Mouse (Mus musculus) cortical plate, adult 2 months (tissue): ENCODE results near the gene Dusp16. TPM values are rescaled to one million over a fixed set of nuclear protein-coding genes. Genes with fewer than 3 reads are reported as not detected.
"Not testable (repeated sequence)": the region's sequence is repeated elsewhere in the genome, so short reads cannot be mapped to it uniquely, and the experiment has no call there.

Experiments
- H3K27ac ChIP-seq: fragments of 200-500 bp; 2 replicates; pipeline ENCODE4 v1.5.1; 2012; ENCODE audit warnings: low read length, control low read depth, inconsistent platforms; ENCODE audit not compliant: insufficient read depth
- H3K4me1 ChIP-seq: fragments of 200-500 bp; 2 replicates; pipeline ENCODE4 v1.6.1; 2011; ENCODE audit warnings: low read length; ENCODE audit not compliant: control insufficient read depth, insufficient read depth
- H3K4me3 ChIP-seq: fragments of 200-500 bp; 2 replicates; pipeline ENCODE4 v1.5.1; 2011; ENCODE audit warnings: mild to moderate bottlenecking, low read length, control low read depth; ENCODE audit not compliant: insufficient read depth
- CTCF ChIP-seq: fragments of 200-500 bp; IDR thresholded peaks from 2 replicates; pipeline ENCODE4 v1.5.1; 2011; ENCODE audit warnings: mild to moderate bottlenecking, control low read depth, low read length; ENCODE audit not compliant: insufficient read depth; ENCODE audit errors: extremely low read depth
- POLR2A ChIP-seq: fragments of 200-500 bp; IDR thresholded peaks from 2 replicates; pipeline ENCODE4 v1.6.1; 2011; ENCODE audit warnings: mild to moderate bottlenecking, low read length, control low read depth; ENCODE audit not compliant: insufficient read depth; ENCODE audit errors: extremely low read depth
- polyA plus RNA-seq: library from polyadenylated mRNA; depleted of rRNA; stranded (reverse); fragments of >200 nt; gene quantifications from 2 replicates; pipeline ENCODE4 v1.2.3, GENCODE M21; 2012

Dusp16 gene
- polyA plus RNA-seq, 1 experiment, result 9.1 TPM

GRCm38 (mm10) chr6:134694498-134694897, 97.9 kb downstream of the Dusp16 start:
- no peaks in the 10 kb centered on the region; the same call in 1 of the 2 replicates for H3K4me1 ChIP-seq
- H3K27ac ChIP-seq, result no peak overlapping the region
- H3K4me3 ChIP-seq, result no peak overlapping the region
- no peak for TF ChIP-seq POLR2A
- TF ChIP-seq CTCF, result no peak

DNA sequence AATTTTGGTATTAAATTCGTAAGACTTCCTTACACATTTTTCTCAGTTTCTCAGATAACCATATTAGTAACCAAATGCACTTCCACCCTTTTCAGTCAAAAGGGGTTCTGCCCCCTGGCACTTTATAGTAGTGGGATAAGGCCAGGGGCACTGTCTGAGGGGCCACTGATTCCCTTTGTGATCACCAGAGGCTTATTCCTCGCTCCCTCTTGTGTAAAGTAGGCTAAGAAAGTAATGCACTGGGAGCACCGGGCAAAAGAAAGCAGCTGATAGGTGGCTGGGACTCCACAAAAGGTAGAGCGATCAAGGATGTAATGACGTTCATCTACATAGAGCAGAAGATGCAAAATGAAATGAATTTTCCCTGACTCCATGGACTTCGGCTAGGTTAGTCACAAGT, 106.9 kb downstream of the Dusp16 start:
- Histone ChIP-seq H3K4me1 (no peaks in the 10 kb centered on the region), H3K4me3 (no peak overlapping the region), H3K27ac (no peak overlapping the region)
- TF ChIP-seq CTCF (no peak), POLR2A (no peak)

DNA sequence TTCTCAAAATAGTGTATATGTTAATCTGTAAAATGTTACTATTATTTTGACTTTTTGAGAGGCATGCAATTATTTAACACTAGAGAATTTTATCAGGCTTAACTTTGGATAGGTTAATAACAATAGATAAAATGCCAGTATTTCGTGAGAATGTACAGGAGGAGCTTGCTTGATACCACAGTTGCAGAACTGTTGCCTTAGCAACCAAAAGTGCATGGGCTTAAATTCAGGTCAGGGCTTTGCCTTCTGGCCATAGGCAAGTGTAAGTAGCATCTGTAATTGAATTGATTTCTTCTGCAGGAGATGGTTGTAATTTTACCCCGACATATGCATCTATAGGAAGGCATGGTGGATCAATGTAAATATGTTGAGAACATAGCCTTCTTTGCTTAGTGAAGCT, 107.4 kb downstream of the Dusp16 start:
- no peak for TF ChIP-seq POLR2A
- TF ChIP-seq CTCF, result no peak
- Histone ChIP-seq H3K4me1 (no peaks in the 10 kb centered on the region), H3K4me3 (no peak overlapping the region), H3K27ac (no peak overlapping the region)

- TF ChIP-seq POLR2A, result no peak
- TF ChIP-seq CTCF, result no peak
- Histone ChIP-seq H3K4me1 (no peaks in the 10 kb centered on the region), H3K4me3 (no peak overlapping the region), H3K27ac (no peak overlapping the region)
Measured at GRCm38 (mm10) chr6:134684354-134684915, 108.0 kb downstream of the Dusp16 start.

DNA sequence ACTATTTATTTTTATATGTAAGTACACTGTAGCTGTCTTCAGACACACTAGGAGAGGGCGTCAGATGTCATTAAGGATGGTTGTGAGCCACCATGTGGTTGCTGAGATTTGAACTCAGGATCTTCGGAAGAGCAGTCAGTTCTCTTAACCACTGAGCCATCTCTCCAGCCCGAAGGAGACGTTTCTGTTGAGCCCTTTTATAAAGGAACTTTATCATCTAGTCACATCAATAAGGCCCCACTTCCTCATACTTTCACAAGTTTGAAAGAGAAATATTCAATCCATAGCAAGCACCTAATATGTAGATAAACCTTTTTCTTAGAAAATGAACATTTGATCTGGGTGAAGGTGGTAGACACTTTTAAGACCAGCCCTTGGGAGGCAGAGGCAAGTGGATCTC, 113.1 kb downstream of the Dusp16 start:
- not testable (repeated sequence) for H3K4me1 ChIP-seq, H3K4me3 ChIP-seq, H3K27ac ChIP-seq

DNA sequence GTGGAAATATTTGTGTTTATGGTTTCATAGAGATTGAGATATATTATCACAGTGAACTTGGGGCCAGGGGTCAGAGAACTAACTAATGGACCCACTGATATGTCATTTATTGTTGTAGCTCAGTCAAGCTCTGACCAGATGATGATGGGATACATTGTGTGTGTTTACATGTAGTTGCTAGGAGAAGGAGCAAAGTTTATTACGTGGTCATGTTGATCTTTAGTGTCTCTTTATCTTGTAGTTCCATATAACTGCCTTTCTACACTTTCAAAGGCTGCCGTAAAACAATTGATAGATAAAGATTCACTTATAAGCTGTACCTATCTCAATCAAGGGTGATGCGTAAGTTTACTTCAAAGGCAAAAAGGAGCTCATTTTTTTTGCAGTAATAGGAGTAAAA, 114.4 kb downstream of the Dusp16 start:
- no peak for TF ChIP-seq CTCF
- TF ChIP-seq POLR2A, result no peak
- H3K4me3 ChIP-seq, result no peak overlapping the region
- no peaks in the 10 kb centered on the region; the same call in 1 of the 2 replicates for H3K4me1 ChIP-seq
- H3K27ac ChIP-seq, result no peak overlapping the region

- TF ChIP-seq POLR2A (no peak), CTCF (no peak)
- Histone ChIP-seq H3K4me3 (no peak overlapping the region), H3K4me1 (no peaks in the 10 kb centered on the region; the same call in 1 of the 2 replicates), H3K27ac (no peak overlapping the region)
Measured at GRCm38 (mm10) chr6:134677504-134677903, 114.9 kb downstream of the Dusp16 start.

GRCm38 (mm10) chr6:134673712-134674111, 118.7 kb downstream of the Dusp16 start:
- not testable (repeated sequence) for H3K4me3 ChIP-seq, H3K4me1 ChIP-seq, H3K27ac ChIP-seq

GRCm38 (mm10) chr6:134670881-134671411, 121.5 kb downstream of the Dusp16 start:
- Histone ChIP-seq H3K27ac (no peak overlapping the region), H3K4me1 (no peaks in the 10 kb centered on the region; the same call in 1 of the 2 replicates), H3K4me3 (no peak overlapping the region)
- TF ChIP-seq CTCF (no peak), POLR2A (no peak)

- Histone ChIP-seq H3K27ac (no peak overlapping the region), H3K4me3 (no peak overlapping the region), H3K4me1 (no peaks in the 10 kb centered on the region; the same call in 1 of the 2 replicates)
- TF ChIP-seq POLR2A, result no peak
- TF ChIP-seq CTCF, result no peak
Measured at GRCm38 (mm10) chr6:134669179-134669865, 123.1 kb downstream of the Dusp16 start.
